Mouse (Mus musculus): Measurements from ENCODE around the gene Zdhhc24.

DNA sequence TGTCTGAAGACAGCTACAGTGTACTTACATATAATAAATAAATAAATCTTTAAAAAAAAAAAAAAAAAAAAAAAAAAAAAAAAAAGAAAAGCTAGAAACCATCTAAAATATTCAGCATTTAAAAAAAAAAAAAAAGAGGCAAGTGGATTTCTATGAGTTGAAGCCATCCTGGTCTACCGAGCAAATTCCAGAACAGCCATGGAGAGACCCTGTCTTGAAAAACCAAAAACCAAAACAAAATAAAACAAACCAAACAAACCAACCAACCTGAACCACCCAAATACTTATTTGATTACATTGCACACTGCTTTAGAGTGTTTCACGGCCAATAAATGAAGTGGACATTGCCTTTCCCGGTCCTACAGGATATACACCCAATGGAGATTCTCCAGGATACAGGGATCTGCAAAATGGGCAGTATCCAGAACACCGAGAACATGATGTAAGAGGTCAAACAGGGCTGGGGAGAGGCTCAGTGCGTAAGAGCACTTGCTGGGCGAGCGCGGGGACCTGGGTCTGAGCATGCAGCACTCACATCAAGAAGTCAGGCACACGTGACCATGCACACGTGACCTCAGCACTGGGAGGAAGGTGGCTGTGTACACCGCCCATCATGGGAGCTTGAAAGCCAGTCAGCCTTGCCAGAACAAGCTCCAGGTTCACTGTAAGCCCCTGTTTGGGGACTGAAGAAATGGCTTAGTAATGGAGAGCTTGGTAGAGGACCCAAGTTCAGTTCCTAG, 46.8 kb downstream of the Zdhhc24 start:
- TF ChIP-seq CTCF (IDR thresholded peaks at IDR 0.05; ENCODE audit: low read depth) (no peak), EP300 (IDR thresholded peaks at IDR 0.05; ENCODE audit: low read depth) (no peak)
